Mouse (Mus musculus) CH12.LX (cell line): ENCODE results near the gene Cct6b. TPM values are rescaled to one million over a fixed set of nuclear protein-coding genes. Genes with fewer than 3 reads are reported as not detected.

Experiments
- DNase-seq: peaks from one replicate; pipeline ENCODE4 v3.0.0-alpha.2; 2013; ENCODE audit errors: extremely low read depth
- H3K27ac ChIP-seq: 2 replicates; pipeline ENCODE4 v1.5.1; 2012; ENCODE audit warnings: low read depth, mild to moderate bottlenecking, control low read depth, moderate library complexity; ENCODE audit not compliant: insufficient read depth
- H3K27me3 ChIP-seq: replicated peaks from 2 replicates; pipeline ENCODE3; 2012; ENCODE audit warnings: inconsistent platforms
- H3K36me3 ChIP-seq, 2 experiments: replicated peaks in 1 of 2; 2 replicates each; pipeline versions ENCODE3 to v1.6.1; 2012; ENCODE audit warnings: inconsistent platforms in 1 of 2, low read length in 1 of 2, mild to moderate bottlenecking in 1 of 2, mixed read lengths in 1 of 2, moderate library complexity in 1 of 2; ENCODE audit not compliant: control insufficient read depth in 1 of 2, insufficient read depth in 1 of 2
- H3K4me1 ChIP-seq, 2 experiments: 2 replicates each; pipeline ENCODE4 v1.6.1; 2012; ENCODE audit warnings: inconsistent platforms in 1 of 2, moderate library complexity in 1 of 2; ENCODE audit not compliant: insufficient read depth in 2 of 2, control insufficient read depth in 1 of 2
- H3K4me2 ChIP-seq: 2 replicates; pipeline ENCODE4 v1.6.1; 2012; ENCODE audit warnings: low read depth, mild to moderate bottlenecking, control low read depth; ENCODE audit not compliant: poor library complexity, insufficient read depth, severe bottlenecking
- H3K4me3 ChIP-seq, 3 experiments: fragments of 150-350 bp in 1 of 3; sonication (generic) in 1 of 3; replicated peaks in 1 of 3; 2 replicates each; pipeline versions ENCODE3 to v1.5.1; 2011 to 2012; ENCODE audit warnings: low read depth in 2 of 3, low read length in 2 of 3, mild to moderate bottlenecking in 2 of 3, moderate library complexity in 2 of 3, control low read depth in 1 of 3, improper control_type of control experiment in 1 of 3, inconsistent platforms in 1 of 3, mixed read lengths in 1 of 3; ENCODE audit not compliant: poor library complexity in 1 of 3
- H3K79me2 ChIP-seq: replicated peaks from 2 replicates; pipeline ENCODE4 v1.6.1; 2012; ENCODE audit warnings: mild to moderate bottlenecking, moderate library complexity; ENCODE audit not compliant: control insufficient read depth, poor library complexity, insufficient read depth, severe bottlenecking; ENCODE audit errors: extremely low read depth
- H3K9ac ChIP-seq: 2 replicates; pipeline ENCODE4 v1.6.1; 2012; ENCODE audit warnings: low read depth, mild to moderate bottlenecking, control low read depth, moderate library complexity; ENCODE audit not compliant: insufficient read depth
- H3K9me3 ChIP-seq: replicated peaks from 2 replicates; pipeline ENCODE3; 2012; ENCODE audit warnings: low read length, inconsistent platforms, mixed read lengths
- BHLHE40 ChIP-seq: IDR thresholded peaks from 2 replicates; pipeline ENCODE4 v1.6.1; 2011; ENCODE audit warnings: mild to moderate bottlenecking, low read depth, low read length, improper control_type of control experiment
- CHD1 ChIP-seq: IDR thresholded peaks from 2 replicates; pipeline ENCODE4 v1.6.1; 2012; ENCODE audit warnings: low read depth, low read length, improper control_type of control experiment, inconsistent platforms
- CHD2 ChIP-seq: IDR thresholded peaks from 2 replicates; pipeline ENCODE4 v1.6.1; 2011; ENCODE audit warnings: low read length, improper control_type of control experiment
- CTCF ChIP-seq, 2 experiments: IDR thresholded peaks in 1 of 2; conservative IDR thresholded peaks in 1 of 2; 2 replicates each; pipeline ENCODE4 v1.5.1; 2011 to 2012; ENCODE audit warnings: low read depth in 2 of 2, low read length in 2 of 2, improper control_type of control experiment in 1 of 2, inconsistent platforms in 1 of 2, mild to moderate bottlenecking in 1 of 2, moderate library complexity in 1 of 2
- E2F4 ChIP-seq: IDR thresholded peaks from 2 replicates; pipeline ENCODE4 v1.6.1; 2011; ENCODE audit warnings: low read depth, low read length, improper control_type of control experiment; ENCODE audit not compliant: insufficient replicate concordance
- ELF1 ChIP-seq: IDR thresholded peaks from 2 replicates; pipeline ENCODE4 v1.6.1; 2014; ENCODE audit warnings: low read depth, mild to moderate bottlenecking, inconsistent platforms, low read length, improper control_type of control experiment
- EP300 ChIP-seq: IDR thresholded peaks from 2 replicates; pipeline ENCODE4 v1.6.1; 2011; ENCODE audit warnings: low read length, improper control_type of control experiment
- ETS1 ChIP-seq: conservative IDR thresholded peaks from 2 replicates; pipeline ENCODE4 v1.6.1; 2012; ENCODE audit warnings: low read depth, mild to moderate bottlenecking, inconsistent platforms, low read length, improper control_type of control experiment, moderate library complexity
- GABPA ChIP-seq: IDR thresholded peaks from 2 replicates; pipeline ENCODE4 v1.6.1; 2012; ENCODE audit warnings: low read depth, low read length, improper control_type of control experiment, inconsistent platforms; ENCODE audit not compliant: insufficient replicate concordance
- HCFC1 ChIP-seq: IDR thresholded peaks from 2 replicates; pipeline ENCODE4 v1.6.1; 2012; ENCODE audit warnings: low read depth, mild to moderate bottlenecking, inconsistent platforms, low read length, improper control_type of control experiment
- IRF4 ChIP-seq: IDR thresholded peaks from 2 replicates; pipeline ENCODE4 v1.6.1; 2014; ENCODE audit warnings: low read depth, mild to moderate bottlenecking, inconsistent platforms, low read length, improper control_type of control experiment
- JUN ChIP-seq: IDR thresholded peaks from 2 replicates; pipeline ENCODE4 v1.6.1; 2011; ENCODE audit warnings: low read depth, mild to moderate bottlenecking, low read length, improper control_type of control experiment, moderate library complexity; ENCODE audit not compliant: insufficient read depth
- JUND ChIP-seq: conservative IDR thresholded peaks from 2 replicates; pipeline ENCODE4 v1.6.1; 2011; ENCODE audit warnings: low read depth, low read length, improper control_type of control experiment
- KAT2A ChIP-seq: IDR thresholded peaks from 2 replicates; pipeline ENCODE4 v1.6.1; 2012; ENCODE audit warnings: low read length, improper control_type of control experiment, inconsistent platforms; ENCODE audit not compliant: insufficient replicate concordance
- MAFK ChIP-seq: IDR thresholded peaks from 2 replicates; pipeline ENCODE4 v1.6.1; 2011; ENCODE audit warnings: low read length, improper control_type of control experiment; ENCODE audit not compliant: insufficient replicate concordance
- MAX ChIP-seq: IDR thresholded peaks from 2 replicates; pipeline ENCODE4 v1.6.1; 2011; ENCODE audit warnings: low read length, improper control_type of control experiment
- MAZ ChIP-seq: IDR thresholded peaks from 2 replicates; pipeline ENCODE4 v1.6.1; 2012; ENCODE audit warnings: low read depth, mild to moderate bottlenecking, inconsistent platforms, low read length, improper control_type of control experiment, moderate library complexity
- MXI1 ChIP-seq: IDR thresholded peaks from 2 replicates; pipeline ENCODE4 v1.6.1; 2011; ENCODE audit warnings: mild to moderate bottlenecking, low read depth, low read length, improper control_type of control experiment
- MYC ChIP-seq: IDR thresholded peaks from 2 replicates; pipeline ENCODE4 v1.6.1; 2011; ENCODE audit warnings: low read depth, mild to moderate bottlenecking, improper control_type of control experiment, low read length
- NELFE ChIP-seq: IDR thresholded peaks from 2 replicates; pipeline ENCODE4 v1.6.1; 2011; ENCODE audit warnings: low read depth, low read length, improper control_type of control experiment
- NRF1 ChIP-seq: IDR thresholded peaks from 2 replicates; pipeline ENCODE4 v1.6.1; 2014; ENCODE audit warnings: low read depth, mild to moderate bottlenecking, inconsistent platforms, low read length, improper control_type of control experiment, moderate library complexity
- PAX5 ChIP-seq: IDR thresholded peaks from 2 replicates; pipeline ENCODE4 v1.6.1; 2012; ENCODE audit warnings: low read length, inconsistent platforms, mixed read lengths
- POLR2A ChIP-seq: IDR thresholded peaks from 2 replicates; pipeline ENCODE4 v1.6.1; 2011; ENCODE audit warnings: low read depth, mild to moderate bottlenecking, improper control_type of control experiment, low read length
- POLR2AphosphoS2 ChIP-seq: IDR thresholded peaks from 2 replicates; pipeline ENCODE4 v1.6.1; 2011; ENCODE audit warnings: low read depth, low read length, improper control_type of control experiment
- RAD21 ChIP-seq: IDR thresholded peaks from 2 replicates; pipeline ENCODE4 v1.6.1; 2011; ENCODE audit warnings: low read depth, mild to moderate bottlenecking, low read length, improper control_type of control experiment, moderate library complexity
- SIN3A ChIP-seq: IDR thresholded peaks from 2 replicates; pipeline ENCODE4 v1.6.1; 2012; ENCODE audit warnings: low read length, improper control_type of control experiment, inconsistent platforms
- SMC3 ChIP-seq: IDR thresholded peaks from 2 replicates; pipeline ENCODE4 v1.6.1; 2011; ENCODE audit warnings: low read depth, low read length, improper control_type of control experiment
- TBP ChIP-seq: conservative IDR thresholded peaks from 2 replicates; pipeline ENCODE4 v1.6.1; 2011; ENCODE audit warnings: low read depth, low read length, improper control_type of control experiment
- TCF12 ChIP-seq: IDR thresholded peaks from 2 replicates; pipeline ENCODE4 v1.6.1; 2014; ENCODE audit warnings: low read depth, mild to moderate bottlenecking, inconsistent platforms, low read length, improper control_type of control experiment
- UBTF ChIP-seq: IDR thresholded peaks from 2 replicates; pipeline ENCODE4 v1.6.1; 2012; ENCODE audit warnings: low read depth, mild to moderate bottlenecking, inconsistent platforms, low read length, improper control_type of control experiment, moderate library complexity
- USF1 ChIP-seq: IDR thresholded peaks from 2 replicates; pipeline ENCODE4 v1.6.1; 2014; ENCODE audit warnings: low read depth, mild to moderate bottlenecking, inconsistent platforms, low read length, improper control_type of control experiment
- USF2 ChIP-seq: conservative IDR thresholded peaks from 2 replicates; pipeline ENCODE4 v1.6.1; 2011; ENCODE audit warnings: low read depth, low read length, improper control_type of control experiment
- ZC3H11A ChIP-seq: IDR thresholded peaks from 2 replicates; pipeline ENCODE4 v1.6.1; 2012; ENCODE audit warnings: low read depth, mild to moderate bottlenecking, inconsistent platforms, low read length, improper control_type of control experiment
- ZKSCAN1 ChIP-seq: IDR thresholded peaks from 2 replicates; pipeline ENCODE4 v1.6.1; 2012; ENCODE audit warnings: low read depth, inconsistent platforms, low read length, improper control_type of control experiment, borderline replicate concordance
- ZMIZ1 ChIP-seq: IDR thresholded peaks from 2 replicates; pipeline ENCODE4 v1.6.1; 2012; ENCODE audit warnings: low read depth, mild to moderate bottlenecking, inconsistent platforms, low read length, improper control_type of control experiment
- ZNF384 ChIP-seq: IDR thresholded peaks from 2 replicates; pipeline ENCODE4 v1.6.1; 2012; ENCODE audit warnings: low read depth, low read length, improper control_type of control experiment, inconsistent platforms
- dilution Hi-C: fragments of 300-500 bp; cut with MboI; formaldehyde crosslinking; loops from 2 replicates; pipeline ENCODE4 v1.14.3; 2020; ENCODE audit warnings: low sequenced_read_pairs; ENCODE audit not compliant: extremely low pct_unique_long_range_greater_than_20kb, extremely low pct_ligation_motif_present
- in situ Hi-C: fragments of 300-500 bp; cut with MboI; formaldehyde crosslinking; loops from 3 replicates; pipeline ENCODE4 v1.14.3; 2019; ENCODE audit warnings: low sequenced_read_pairs, low pct_ligation_motif_present, low pct_unique_long_range_greater_than_20kb, mixed read lengths
- polyA plus RNA-seq: library from polyadenylated mRNA; unstranded; fragments of >175 nt; gene quantifications from 2 replicates; pipeline ENCODE4 v1.2.1, GENCODE M21; 2012; ENCODE audit warnings: low read depth; ENCODE audit not compliant: insufficient read length
- total RNA-seq, 2 experiments: library from RNA; depleted of rRNA; stranded (reverse); fragments of 300-350 nt in 1 of 2; fragments of >200 nt in 1 of 2; gene quantifications; 2 replicates each; pipeline ENCODE4 v1.2.3; 2012 to 2014

Cct6b gene
- total and polyA plus RNA-seq, 3 experiments, result 0.24 to 0.64 (median 0.44) TPM

GRCm38 (mm10) chr11:82746857-82747366 lies 17.2 kb downstream of the Cct6b start (continued):
- TF ChIP-seq NELFE (peak; percentile 76), JUN (no peak), SIN3A (peak; percentile 91), RAD21 (no peak; the same call in none of the 2 replicates), JUND (0 out of 2 replicates have a peak, but pooled peaks have one; percentile 20), USF1 (no peak), IRF4 (peak; percentile 93), TCF12 (peak; percentile 83), MYC (peak; percentile 57; the same call in 1 of the 2 replicates), UBTF (no peak), USF2 (no peak), POLR2AphosphoS2 (no peak), MAX (peak; percentile 87), GABPA (no peak), ZKSCAN1 (no peak)

GRCm38 (mm10) chr11:82746138-82746537 lies 18.0 kb downstream of the Cct6b start:
- H3K4me3 ChIP-seq, result no peak overlapping the region
- peaks cover 4% of the 10 kb centered on the region for H3K9me3 ChIP-seq
- TF ChIP-seq KAT2A (no peak), UBTF (no peak), RAD21 (peak; percentile 97), NRF1 (no peak), ZC3H11A (peak; percentile 63; the same call in 1 of the 2 replicates), GABPA (no peak), USF2 (no peak), E2F4 (no peak), EP300 (no peak), NELFE (no peak), USF1 (no peak), BHLHE40 (no peak), ZMIZ1 (no peak), MXI1 (no peak), POLR2A (no peak), POLR2AphosphoS2 (no peak), MAZ (no peak), ZNF384 (0 out of 2 replicates have a peak, but pooled peaks have one; percentile 15), SIN3A (no peak), SMC3 (peak; percentile 88), IRF4 (peak; percentile 70), ZKSCAN1 (no peak), MYC (peak; percentile 62; the same call in 1 of the 2 replicates), TBP (no peak), ELF1 (no peak), HCFC1 (no peak), CHD2 (no peak), CHD1 (no peak), JUN (no peak), MAFK (no peak), ETS1 (no peak), MAX (no peak), CTCF (conservative IDR thresholded peaks at IDR 0.05 in 1 of 2, IDR thresholded peaks at IDR 0.05 in 1 of 2; ENCODE audit: low read depth in 2 of 2, low read length in 2 of 2) (peak; percentile 65 to 96), PAX5 (no peak)

More at GRCm38 (mm10) chr11:82746138-82746537, 18.0 kb downstream of the Cct6b start:
- dilution Hi-C loops (no loop called here), in situ Hi-C loops (loop anchor here (5.0 kb wide), 1 partner anchor 141 kb away; no protein-coding TSS in a partner anchor)
- no peak overlapping the region for H3K9ac ChIP-seq
- no peaks in the 10 kb centered on the region for H3K36me3 ChIP-seq
- DNase-seq, result peak; percentile 80
- no peak overlapping the region for H3K4me2 ChIP-seq
- peaks cover 0 to 9% of the 10 kb centered on the region in 2 experiments; a peak in 1 of 4 replicates for H3K4me1 ChIP-seq
- peaks cover 1% of the 10 kb centered on the region for H3K27me3 ChIP-seq
- no peak overlapping the region for H3K27ac ChIP-seq
- no peaks in the 10 kb centered on the region for H3K79me2 ChIP-seq
